Mouse (Mus musculus) kidney, postnatal 36 days (tissue): ENCODE measurements around the gene Vsig10l.

Experiments
- DNase-seq, 2 experiments: peaks; one replicate each; pipeline ENCODE4 v3.0.0; 2021 to 2022; ENCODE audit warnings: mixed read lengths in 2 of 2

Gene Vsig10l

DNA sequence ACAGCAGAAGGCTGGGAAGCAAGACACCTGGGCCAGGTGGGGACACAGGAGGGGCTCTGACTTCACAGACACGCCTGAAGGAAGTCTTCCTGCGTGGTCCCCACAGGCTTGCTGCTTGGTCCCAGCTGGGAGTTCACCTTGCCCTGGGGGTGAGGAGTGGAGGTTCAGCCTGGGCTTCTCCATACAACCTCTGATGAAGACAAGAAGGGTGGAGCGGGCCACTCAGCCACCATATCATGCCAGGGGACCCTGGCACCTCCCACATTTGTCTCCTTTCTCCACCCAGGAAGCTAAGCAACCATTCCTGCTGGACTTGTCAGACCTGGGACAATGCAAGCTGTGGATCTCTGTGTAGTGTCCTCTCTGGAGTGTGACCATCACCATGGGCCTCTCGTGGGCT lies at the start of gene Vsig10l:
Gene Vsig10l, plus strand, starts transcription at position 301 of the 400 bp plus-strand sequence.
- no peak for DNase-seq

DNA sequence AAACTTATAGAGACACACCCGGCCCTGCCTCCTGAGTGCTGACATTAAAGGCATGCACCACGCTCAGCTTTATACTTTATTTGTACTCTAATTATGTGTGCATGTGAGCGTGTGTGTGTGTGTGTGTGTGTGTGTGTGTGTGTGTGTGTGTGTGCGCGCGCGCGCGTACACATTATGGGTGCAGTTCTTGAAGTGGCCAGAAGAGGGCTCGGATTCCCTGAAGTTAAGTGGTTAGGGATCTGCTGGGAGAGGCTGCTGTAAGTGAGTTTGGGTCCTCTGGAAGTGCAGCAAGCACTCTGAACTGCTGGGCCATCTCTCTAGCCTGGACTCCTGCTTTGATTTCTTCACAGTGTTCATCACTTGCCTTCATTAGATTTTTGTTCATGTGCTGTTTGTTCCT lies 45.7 kb upstream of the Vsig10l start:
- peak in 1 of 2 experiments; percentile 17 for DNase-seq

DNA sequence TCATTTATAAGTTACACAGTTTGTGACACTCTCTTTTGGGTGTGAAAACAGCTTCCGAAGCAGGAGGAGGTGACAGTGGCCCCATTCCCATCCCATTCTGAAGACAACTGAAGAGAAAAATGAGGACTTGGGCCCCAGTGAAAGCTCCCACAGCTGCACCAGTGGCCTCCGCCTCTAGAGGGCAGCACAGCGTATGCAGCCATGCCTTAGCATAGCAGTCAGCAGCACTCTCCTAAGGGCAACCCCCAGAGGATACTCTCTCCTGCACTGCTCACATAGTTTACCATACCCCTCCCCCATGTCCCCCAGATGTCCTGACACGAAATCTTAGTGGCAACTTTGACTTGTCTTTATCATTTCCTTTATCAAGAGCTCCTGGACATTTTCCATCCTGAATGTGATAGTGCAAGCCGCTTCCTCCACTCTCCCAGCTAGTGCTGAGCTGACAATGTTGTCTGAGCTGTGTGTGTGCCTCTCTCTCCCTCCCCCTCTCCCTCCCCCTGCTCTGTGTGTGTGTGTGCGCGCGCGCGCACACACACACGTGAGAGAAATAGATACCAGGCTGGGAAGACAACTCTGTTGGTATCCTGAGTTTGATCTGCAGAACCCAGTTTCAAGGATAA lies 39.8 kb upstream of the Vsig10l start:
- peak; percentile 86 to 96 for DNase-seq

DNA sequence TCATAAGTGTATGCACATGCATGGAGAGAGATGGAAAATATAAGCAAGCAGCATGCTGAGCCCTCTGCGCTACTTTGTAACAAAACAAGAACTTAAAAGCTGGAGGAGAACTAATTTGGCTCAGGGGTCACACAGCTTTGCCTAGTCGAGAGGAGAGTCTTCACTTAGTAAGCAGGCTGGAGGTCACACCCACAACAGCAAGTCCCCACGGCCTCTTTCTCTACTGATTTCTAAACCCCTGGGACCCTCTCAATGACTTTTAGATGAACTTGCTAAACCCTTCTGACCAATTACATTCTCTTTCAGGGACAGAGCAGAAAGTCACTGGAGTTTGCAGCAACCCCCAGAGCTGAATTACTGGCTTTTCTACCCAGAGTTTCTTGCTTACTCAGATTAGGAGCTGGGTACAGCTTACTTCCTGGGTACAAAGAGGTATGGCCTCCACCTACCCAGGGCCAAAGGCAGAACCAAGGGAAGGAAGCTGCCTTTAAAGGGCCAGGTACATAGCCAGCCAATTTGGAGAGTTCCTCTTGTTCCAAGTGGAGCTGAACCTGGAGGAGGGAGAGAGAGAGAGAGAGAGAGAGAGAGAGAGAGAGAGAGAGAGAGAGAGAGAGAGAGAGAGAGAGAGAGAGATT lies 38.8 kb upstream of the Vsig10l start:
- no peak for DNase-seq

DNA sequence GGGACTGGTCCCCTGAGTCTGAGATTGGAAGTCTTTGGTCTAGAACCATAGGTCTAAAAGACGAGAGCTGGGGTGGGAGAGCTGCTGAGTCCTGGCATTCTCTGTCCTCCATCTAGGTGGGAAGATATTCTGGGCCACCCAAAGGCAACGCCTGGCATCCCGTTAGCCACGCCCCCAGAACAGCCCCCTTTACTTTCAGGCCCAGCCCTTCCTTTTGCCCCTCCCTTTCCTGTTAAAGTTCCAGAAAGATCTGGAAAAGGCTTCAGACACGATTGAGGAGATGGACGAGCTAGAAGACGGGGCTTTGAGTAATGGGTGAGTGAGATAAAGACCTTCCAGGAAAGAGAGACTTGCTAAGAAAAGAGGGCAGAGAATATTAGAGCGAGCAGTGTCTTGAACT lies 35.5 kb upstream of the Vsig10l start, which contains the start of gene Lim2:
Gene Lim2, plus strand, starts transcription at position 265 of the 400 bp plus-strand sequence.
- no peak for DNase-seq

DNA sequence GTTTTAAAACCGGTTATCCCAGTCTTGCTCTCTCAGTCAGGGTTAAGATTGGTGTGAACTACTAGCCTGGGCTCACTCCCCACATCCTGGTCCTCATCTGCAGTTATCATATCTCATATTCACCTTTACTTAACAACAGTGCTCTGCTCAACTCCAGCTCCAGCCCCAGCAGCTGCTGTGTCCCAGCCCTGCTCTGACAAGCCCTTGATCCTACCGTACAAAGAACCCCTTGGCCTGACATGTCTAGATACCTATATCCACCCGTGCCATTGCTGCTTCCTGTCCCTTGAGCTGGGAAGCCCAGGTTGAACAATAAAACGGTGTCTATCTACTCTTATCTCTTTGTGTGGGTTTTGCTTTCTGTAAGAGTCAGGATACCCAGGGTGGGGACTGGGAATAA lies 33.5 kb upstream of the Vsig10l start:
- DNase-seq: no peak

DNA sequence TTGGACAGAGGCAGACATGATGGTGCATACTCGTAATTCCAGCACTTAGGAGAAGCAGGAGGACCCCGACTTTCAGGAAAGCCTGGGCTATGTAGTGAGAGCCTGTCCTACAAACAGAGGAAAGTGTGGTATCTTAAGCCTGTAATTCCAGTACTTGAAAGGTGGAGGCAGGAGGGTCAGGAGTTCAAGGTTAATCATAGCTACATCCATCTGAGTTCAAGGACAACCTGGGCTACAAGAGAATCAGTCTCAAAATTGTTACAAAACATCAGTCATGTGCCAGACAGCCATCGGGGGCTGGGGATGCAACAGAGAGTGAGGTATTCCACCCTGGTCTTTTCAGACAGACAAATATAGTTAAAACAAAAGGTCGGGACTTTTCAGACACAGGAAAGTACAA lies 30.1 kb upstream of the Vsig10l start:
- DNase-seq: no peak

DNA sequence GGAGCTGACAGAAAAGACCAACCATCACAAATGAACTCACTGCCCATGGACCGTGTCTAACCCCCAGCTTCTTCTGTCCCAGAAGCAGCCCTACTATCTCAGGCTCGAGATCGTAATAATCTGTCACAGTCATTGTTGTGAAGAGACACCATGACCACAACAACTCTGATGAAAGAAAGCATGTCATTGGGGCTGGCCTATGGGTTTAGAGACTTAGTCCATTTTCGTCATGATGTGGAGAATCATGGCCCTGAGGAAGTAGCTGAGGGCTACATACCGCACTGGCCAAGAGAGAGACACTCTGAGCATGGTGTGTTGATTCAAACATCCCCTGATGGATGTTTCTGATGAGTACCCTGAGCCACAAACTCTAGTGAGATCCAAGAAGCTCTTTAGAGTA lies 28.3 kb upstream of the Vsig10l start:
- DNase-seq: no peak

DNA sequence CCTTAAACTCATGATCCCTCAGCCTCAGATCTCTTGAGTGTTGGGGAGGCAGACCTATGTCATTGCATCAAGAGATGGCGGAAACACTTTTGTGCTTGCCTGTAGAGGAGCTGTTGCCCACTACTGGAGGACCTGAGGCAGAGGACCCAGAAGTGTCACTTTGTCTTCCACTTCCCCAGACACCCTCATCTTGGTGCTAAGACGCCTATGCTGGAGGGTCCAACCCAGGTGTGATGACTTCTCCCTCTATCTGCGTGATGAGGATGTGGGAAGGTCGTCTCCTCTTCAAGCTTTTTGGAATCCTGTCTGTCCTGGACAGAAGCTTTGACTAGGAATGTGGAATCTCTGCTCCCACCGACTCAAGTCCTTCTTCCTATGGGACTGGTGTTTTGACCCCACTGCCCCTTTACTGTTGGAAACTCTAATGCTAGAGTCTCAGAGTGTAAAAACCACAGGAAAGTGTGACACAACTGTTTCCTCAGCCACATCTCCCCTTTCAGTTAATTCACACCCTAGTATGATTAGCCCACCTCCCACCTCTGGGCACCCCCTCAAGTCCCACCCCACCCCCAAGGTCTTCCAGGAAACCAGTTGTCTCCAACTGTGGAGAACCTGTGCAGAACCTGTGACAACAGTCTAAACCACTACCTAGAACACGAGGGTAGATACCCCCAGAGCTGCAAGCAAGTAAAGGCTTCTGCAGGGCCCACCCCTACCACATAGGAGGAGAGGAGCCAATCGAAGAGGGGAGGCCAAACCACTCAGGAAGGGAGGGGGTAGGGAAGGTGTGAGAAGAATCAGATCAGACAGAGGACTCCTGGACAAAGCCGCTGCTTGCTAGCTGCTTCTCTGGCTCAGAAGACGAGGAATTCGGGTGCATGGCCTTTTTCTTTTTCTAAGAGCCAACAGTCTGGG lies 26.4 kb upstream of the Vsig10l start, which contains the start of gene Nkg7:
Gene Nkg7, plus strand, starts transcription at position 733 of the 915 bp plus-strand sequence.
- DNase-seq: no peak

DNA sequence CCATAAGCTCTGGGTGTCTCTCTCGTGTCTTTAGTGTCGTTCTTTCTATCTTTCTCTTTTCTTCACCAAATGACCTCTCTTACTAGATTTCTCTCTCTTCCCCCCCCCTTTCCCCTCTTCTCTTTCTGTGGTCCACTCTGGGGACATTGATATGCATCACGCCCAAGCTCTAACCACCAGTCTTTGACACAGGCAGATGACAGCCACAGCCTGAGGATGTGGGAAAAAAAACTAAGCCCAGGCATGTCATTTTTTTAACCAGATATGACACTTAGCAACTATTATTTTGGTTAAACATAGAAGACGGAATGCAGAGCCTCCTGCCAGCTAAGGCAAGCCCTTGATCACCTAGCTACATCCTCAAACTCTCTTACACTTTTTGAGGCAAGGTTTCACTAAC lies 24.3 kb upstream of the Vsig10l start:
- DNase-seq: no peak

DNA sequence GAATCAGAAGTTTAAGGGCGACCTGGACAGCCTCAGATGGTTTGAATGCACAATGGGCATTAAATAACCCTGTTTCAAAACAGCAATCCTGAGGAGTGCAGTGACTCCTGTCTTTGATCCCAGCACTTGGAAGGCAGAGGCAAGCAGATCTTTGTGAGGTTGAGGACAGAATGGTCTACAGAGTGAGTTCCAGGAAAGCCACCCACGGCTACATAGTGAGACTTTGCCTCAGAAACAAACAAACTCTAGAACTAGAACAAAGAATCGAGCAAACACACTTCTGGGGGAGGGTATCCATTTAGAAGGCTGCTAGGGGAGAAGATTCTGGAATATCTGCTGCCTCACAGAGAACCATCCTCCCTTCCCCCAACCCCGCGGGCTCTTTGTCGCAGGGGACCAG lies 22.5 kb upstream of the Vsig10l start, which contains the start of gene Cldnd2:
Gene Cldnd2, plus strand, starts transcription at position 301 of the 400 bp plus-strand sequence.
- no peak for DNase-seq

DNA sequence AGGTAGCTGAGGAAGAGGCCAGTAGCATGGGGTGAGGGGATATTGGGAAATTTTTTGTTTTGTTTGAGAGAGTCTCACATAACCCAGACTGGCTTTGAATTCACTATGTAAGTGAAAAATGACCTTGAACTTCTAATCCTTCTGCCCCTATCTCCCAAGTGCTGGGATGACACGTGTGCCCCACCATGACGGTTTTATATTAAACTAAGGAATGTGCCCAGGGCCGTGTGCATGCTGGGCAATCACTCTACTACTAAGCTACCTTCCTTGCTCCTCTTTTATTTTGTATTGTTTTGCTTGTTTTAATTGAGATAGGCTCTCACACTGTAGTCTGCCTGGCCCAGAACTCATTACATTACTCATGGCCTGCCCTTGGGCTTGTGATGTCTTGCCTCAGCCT lies 21.9 kb upstream of the Vsig10l start:
- DNase-seq: peak; percentile 40 to 60

DNA sequence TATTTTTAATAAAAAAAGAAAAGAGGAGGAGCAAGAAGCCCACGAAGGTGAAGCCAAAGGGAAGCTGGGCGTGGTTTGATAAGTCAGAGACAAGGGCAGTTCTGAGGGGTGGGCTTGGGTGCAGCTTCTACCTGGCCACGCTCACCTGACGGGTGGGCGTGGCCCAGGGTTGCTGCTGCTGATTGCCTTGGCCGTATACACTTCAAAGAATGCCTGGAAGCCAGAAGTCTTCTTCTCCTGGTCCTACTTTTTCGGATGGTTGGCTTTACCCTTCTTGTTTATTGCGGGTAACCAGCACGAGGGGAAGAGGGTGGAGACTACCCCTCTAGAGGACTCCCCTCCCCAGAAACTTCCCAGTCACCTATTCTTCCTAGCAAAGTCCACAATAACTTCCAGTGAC lies 20.3 kb upstream of the Vsig10l start:
- peak in 1 of 2 experiments; percentile 32 for DNase-seq

DNA sequence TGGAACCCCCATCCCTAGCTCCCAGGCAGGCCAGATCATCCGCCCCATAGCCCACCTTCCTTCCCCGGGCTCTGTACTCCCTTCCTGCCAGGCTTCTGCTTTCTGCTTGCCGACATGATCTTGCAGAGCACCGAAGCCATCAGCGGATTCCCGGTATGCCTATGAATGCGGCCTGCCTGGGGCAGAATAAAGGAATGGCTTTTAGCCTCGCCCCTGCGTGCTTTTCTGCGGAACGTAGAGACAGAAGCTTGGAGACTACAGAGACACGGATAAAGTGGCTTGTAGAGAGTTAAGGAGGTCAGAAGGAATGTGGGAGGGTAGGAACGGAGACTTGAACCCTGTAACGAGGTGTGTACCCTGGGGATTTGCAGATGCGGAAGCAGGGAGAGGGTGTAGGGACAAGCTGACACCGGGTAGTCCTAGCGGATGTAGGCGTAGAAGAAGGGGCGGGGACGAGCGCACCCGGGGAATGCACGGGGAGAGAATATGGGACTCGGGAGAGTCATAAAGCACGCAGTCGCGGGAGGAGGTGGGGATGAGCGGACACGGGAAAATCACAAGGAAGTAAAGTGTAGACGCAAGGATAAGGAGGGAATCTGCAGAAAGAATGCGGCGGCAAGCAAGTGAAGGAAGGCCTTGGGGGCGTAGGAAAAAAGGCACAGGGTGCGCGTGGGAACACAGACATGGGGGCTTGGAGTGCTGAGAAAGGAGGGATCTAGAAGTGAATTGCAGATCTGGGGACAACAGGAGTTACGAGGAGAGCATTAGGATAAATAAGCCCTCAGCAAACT lies 19.6 kb upstream of the Vsig10l start:
- peak; percentile 89 to 92 for DNase-seq

DNA sequence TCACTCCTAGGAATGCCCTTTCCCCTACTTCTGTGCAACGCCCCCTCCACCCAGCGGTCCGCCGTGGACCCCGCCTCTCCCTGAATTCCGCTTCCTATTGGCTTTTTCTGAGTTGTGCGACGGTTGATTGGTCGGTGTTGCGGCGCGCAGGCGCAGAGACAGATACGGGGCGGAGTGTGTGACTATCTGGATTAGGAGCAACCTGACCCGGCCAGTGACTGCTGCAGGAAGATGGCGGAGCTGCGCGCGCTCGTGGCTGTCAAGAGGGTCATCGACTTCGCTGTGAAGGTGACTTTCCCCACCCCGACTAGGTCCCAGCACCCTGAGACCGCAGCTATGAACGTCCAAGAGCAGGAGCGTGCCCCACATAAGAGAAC lies 19.0 kb upstream of the Vsig10l start, which contains the start of the genes Etfb and Gm45233:
Gene Etfb, plus strand, starts transcription at position 167 of the 377 bp plus-strand sequence.
Gene Gm45233, plus strand, starts transcription at position 212 of the 377 bp plus-strand sequence.
- DNase-seq: peak; percentile 97 to 98

DNA sequence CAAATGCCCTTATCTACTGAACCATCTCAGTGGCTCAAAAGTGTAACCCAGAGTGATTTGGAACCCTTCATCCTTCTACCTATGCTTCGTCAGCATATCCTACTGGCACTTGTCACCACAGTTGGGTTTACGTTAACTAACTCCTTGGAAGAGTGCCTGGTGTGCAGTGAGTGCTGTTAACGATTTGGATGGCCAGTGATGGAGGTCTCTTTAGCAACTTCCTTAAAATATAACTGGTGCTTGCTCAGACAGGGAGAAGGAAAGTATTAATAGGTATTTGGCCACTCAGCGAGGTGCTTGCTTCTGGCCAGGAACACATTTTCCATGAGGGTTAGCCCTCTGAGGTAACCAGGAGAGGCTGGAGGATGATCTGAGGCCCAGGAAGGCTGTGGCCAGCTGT lies 15.2 kb upstream of the Vsig10l start:
- peak; percentile 70 to 89 for DNase-seq

DNA sequence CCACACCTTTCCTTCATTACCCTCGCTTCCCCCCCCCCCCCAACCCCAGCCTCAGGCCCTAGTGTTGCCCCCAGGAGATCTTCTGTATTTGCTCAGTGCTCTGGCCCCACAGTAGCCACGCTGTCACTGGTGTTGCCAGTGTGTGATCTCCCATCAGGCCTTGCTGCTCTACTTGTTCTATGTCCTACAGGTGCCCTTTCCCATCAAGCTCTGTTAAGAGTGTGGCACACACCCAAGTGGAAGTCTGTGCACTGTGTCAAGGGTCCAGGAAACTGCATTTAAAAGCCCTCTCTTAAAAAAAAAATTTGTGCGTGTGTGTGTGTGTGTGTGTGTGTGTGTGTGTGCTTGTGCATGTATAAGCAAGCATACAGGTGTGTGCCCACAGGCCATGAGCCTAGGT lies 14.7 kb upstream of the Vsig10l start:
- peak; percentile 61 to 72 for DNase-seq

DNA sequence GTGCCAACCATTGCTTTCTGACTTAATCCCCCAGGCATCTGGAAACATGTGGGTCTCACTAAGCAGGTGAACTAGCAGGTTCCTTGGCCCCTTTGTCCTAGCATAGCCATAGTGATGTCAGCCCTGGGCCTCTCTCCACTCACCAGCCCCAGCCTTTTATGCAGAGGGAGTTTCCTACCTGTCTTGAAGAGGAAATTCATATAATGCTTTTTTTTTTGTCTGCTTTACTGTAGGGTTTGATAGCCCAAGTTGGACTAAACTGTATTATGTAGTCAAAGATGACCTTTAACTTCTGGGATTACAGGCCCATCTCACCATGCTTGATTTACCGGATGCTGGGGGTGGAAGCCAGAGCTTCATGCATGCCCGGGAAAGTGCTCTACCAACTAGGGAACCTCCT lies 13.1 kb upstream of the Vsig10l start:
- no peak for DNase-seq

DNA sequence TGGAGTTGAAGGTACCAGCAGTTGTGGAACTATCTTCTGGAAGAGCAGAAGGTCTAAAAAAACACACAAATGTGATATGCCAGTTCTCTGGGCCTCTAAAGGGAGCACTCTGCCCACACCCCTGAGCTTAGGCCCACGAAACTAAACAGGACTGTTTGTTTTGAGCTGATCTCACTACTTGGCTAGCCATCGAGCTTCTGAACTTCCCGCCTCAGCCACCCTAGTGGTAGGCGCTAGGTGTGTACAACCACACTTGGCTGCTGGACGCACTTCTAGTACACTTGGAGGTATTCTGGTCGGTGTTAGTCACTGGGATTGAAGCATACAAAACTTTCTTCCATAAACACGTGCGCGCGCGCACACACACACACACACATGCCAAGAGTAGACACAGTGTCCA lies 11.2 kb upstream of the Vsig10l start:
- DNase-seq: no peak

DNA sequence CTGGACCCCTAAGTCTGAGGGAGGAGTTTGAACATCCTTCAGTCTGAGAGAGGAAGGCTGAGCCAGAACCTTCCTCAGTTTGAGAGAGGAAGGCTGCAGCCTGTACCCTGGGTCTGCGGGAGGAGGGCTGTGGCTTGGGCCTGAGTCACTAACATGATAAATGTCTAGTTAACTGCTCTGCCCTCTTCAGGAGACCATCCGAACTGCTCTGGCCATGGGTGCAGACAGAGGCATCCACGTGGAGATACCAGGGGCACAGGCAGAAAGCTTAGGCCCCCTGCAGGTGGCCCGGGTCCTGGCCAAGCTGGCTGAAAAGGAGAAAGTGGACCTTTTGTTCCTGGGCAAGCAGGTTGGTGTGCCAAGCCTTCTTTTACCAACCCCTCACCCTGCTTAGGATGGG lies 10.3 kb upstream of the Vsig10l start:
- DNase-seq: peak in 1 of 2 experiments; percentile 59

DNA sequence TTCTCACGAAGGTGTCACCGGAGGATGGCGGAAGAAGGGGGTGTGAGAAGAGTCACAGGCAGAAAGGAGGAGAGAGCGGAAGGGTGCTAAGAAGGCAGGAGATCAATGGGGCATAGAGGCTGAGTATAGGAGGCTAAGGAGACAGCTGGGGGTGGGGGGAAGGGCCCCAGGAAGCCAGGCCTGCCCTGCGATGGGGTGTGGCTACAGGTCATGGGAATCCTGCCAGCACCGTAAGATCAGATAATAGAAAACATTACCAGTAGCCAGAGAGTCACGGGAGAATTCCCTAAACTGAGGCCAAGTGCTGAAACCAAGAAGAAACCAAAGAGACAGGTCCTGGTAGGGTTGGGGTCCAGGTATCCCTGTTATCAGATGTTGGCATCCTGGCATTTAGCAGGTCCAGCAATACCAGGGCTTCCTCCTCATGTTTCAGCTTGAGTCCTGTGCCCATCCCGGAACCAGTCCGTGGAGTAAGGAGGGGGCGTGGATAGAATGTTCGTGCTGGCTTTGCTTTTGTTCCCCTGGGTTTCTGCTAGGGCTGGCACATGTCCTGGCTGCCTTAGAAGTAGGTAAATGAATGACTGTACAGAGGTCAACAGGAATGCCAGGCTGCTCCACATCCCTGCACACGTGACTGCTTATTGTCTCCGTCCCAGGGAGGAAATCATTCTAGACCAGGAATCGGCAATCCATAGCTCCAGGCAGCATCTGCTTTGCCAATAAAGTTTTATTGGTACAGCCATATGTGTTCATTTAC lies 9.2 kb upstream of the Vsig10l start:
- DNase-seq: peak; percentile 75 to 87

DNA sequence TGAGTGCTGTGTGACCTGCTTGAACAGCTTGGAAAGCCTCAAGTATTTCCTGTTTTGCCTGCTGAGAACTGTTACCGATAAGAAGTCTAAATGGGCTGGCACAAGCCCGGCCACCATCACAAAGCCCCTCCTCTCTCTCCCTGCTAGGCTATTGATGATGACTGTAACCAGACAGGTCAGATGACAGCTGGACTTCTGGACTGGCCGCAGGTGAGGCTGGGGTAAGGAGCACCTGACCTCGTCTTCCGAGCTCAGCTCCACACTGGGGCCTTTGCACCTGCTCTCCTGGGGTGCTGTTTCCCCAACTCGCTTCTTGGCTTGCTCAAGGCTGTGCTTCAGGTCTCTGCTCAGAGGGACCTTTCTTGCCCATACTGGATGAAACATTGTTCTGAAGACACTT lies 8.6 kb upstream of the Vsig10l start:
- DNase-seq: peak; percentile 60 to 62
